Mouse (Mus musculus): ENCODE measurements at regions not wholly inside any gene's neighbourhood (a gene's known extent, or its start where the extent isn't known, plus 50 kb on each side); places are given as distances from the start of the nearest gene placed in this dataset.

DNA sequence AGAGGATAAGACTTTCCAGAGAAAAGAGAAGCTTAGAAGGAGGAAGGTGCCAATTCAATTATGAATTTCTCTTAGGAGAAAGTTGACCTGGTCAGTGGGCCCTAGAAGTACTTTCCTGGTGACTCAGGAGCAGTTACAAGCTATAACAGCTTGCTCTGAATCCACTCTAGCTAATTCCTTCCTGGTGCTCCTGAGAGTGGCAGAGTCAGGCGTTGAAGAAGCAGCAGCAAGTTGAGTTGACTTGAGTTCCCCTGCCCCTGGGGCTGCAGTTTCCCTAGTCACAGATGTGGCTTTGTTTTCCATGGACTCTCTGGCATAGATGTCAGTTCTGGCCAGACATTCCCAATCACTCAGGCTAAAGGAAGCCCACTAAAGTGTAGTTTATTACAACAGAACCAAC lies 85.9 kb downstream of the Osr1 start:
- TF ChIP-seq CTCF (IDR thresholded peaks at IDR 0.05): no peak
- ATAC-seq (no peak), DNase-seq (ENCODE audit: low read depth, low spot score) (no peak)
- in situ Hi-C loops (cut with MboI; ENCODE audit: low pct_unique_long_range_greater_than_20kb): no loop called here
- ChIA-PET POLR2A (interaction anchor here (0.6 kb wide), 1 partner anchor 90 kb away, joined by 13 read pairs; no protein-coding TSS in a partner anchor), CTCF (no interaction called here)
- H3K27me3 ChIP-seq: no peaks in the 10 kb centered on the region

- ChIA-PET POLR2A (interaction anchor here (0.6 kb wide), 1 partner anchor 89 kb away, joined by 13 read pairs; no protein-coding TSS in a partner anchor), CTCF (no interaction called here)
- no peak for DNase-seq (ENCODE audit: low read depth, low spot score)
- no peaks in the 10 kb centered on the region for H3K27me3 ChIP-seq
- no peak for ATAC-seq
- in situ Hi-C loops (cut with MboI; ENCODE audit: low pct_unique_long_range_greater_than_20kb): no loop called here
- TF ChIP-seq CTCF (IDR thresholded peaks at IDR 0.05): no peak
Measured at GRCm38 (mm10) chr12:9656324-9656723, 86.4 kb downstream of the Osr1 start.

GRCm38 (mm10) chr12:9657199-9657766 lies 87.4 kb downstream of the Osr1 start:
- in situ Hi-C loops (cut with MboI; ENCODE audit: low pct_unique_long_range_greater_than_20kb): no loop called here
- no peaks in the 10 kb centered on the region for H3K27me3 ChIP-seq
- ChIA-PET CTCF (no interaction called here), POLR2A (no interaction called here)
- no peak for TF ChIP-seq CTCF (IDR thresholded peaks at IDR 0.05)
- ATAC-seq (no peak), DNase-seq (ENCODE audit: low read depth, low spot score) (no peak)

GRCm38 (mm10) chr12:9657793-9658192 lies 87.9 kb downstream of the Osr1 start:
- in situ Hi-C loops (cut with MboI; ENCODE audit: low pct_unique_long_range_greater_than_20kb): no loop called here
- POLR2A ChIA-PET: no interaction called here
- CTCF ChIA-PET: no interaction called here

GRCm38 (mm10) chr12:9660299-9660698 lies 90.4 kb downstream of the Osr1 start:
- H3K27me3 ChIP-seq: no peaks in the 10 kb centered on the region
- DNase-seq (ENCODE audit: low read depth, low spot score) (no peak), ATAC-seq (no peak)
- ChIA-PET CTCF (interaction anchor here (1.2 kb wide), 1 partner anchor 14 kb away, joined by 3 read pairs; no protein-coding TSS in a partner anchor), POLR2A (no interaction called here)
- in situ Hi-C loops (cut with MboI; ENCODE audit: low pct_unique_long_range_greater_than_20kb): no loop called here
- TF ChIP-seq CTCF (IDR thresholded peaks at IDR 0.05): no peak

More at GRCm38 (mm10) chr12:9657793-9658192, 87.9 kb downstream of the Osr1 start:
- TF ChIP-seq CTCF (IDR thresholded peaks at IDR 0.05): no peak
- DNase-seq (ENCODE audit: low read depth, low spot score) (no peak), ATAC-seq (no peak)
- H3K27me3 ChIP-seq: no peaks in the 10 kb centered on the region

DNA sequence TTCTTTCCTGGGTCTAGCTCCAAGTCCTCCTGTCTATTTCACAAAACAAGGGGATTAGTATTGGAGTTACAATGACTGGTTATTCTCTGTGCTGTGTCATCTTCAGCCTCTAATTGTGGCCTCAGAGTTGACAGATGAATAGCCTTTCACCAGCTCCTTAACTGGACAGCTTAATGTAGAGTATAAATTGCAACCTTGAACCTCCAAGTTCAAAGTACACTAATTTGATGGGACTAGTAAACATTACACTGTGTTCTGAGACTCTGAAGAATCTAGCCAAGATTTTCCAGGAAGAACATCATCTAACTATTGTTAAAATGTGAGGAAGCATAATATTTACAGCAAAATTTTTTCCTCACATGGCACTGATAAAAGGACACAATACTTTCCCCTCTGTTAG lies 118.9 kb downstream of the Osr1 start:
- DNase-seq (ENCODE audit: low read depth, low spot score) (no peak), ATAC-seq (no peak)
- ChIA-PET CTCF (interaction anchor here (0.8 kb wide), 1 partner anchor 77 kb away, joined by 3 read pairs; no protein-coding TSS in a partner anchor), POLR2A (no interaction called here)
- in situ Hi-C loops (cut with MboI; ENCODE audit: low pct_unique_long_range_greater_than_20kb): no loop called here
- no peak for TF ChIP-seq CTCF (IDR thresholded peaks at IDR 0.05)
- no peaks in the 10 kb centered on the region for H3K27me3 ChIP-seq

DNA sequence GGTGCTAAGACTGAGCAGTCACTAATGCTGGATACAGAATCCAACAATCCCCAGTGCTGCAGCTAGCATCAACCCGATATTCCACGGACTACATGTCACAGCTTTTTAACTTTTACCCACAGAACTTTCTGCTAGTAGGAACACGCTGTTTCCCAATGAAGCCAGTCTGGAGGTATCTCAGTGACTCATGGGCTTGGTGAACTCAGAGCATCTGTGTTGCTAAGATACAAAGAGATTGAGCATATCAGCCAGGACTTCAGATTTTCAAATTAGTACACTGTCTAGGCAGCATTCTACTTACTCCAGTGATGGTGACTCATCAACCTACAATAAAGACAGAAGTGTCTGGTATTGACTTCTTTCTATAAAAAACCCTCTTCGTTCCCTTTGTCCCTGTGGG lies 119.6 kb downstream of the Osr1 start:
- in situ Hi-C loops (cut with MboI; ENCODE audit: low pct_unique_long_range_greater_than_20kb): no loop called here
- ChIA-PET CTCF (no interaction called here), POLR2A (no interaction called here)
- ATAC-seq: no peak
- H3K27me3 ChIP-seq: no peaks in the 10 kb centered on the region
- no peak for TF ChIP-seq CTCF (IDR thresholded peaks at IDR 0.05)
- DNase-seq (ENCODE audit: low read depth, low spot score): peak; percentile 39

DNA sequence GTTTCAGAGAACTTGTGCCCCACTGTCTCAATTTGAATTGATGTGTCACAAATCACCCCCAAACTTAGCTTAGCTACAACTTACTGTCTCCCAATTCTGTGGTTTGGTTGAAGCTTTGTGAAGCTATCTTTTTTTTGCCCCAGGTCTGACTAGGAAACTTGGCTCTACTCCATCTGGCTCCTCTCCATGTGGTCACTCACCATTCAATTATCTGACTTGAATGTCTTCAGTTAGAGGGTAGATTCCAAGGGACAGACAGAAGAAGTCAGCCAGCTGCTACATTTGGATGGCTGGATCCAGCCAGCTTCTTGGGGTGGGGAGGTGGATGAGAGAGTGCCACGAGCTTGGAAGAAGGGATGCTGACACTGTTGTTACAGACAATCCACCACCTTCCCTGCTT lies 163.0 kb downstream of the Osr1 start:
- POLR2A ChIA-PET: no interaction called here
- CTCF ChIA-PET: no interaction called here
- in situ Hi-C loops (cut with MboI; ENCODE audit: low pct_unique_long_range_greater_than_20kb): no loop called here
- TF ChIP-seq CTCF (IDR thresholded peaks at IDR 0.05): no peak
- no peaks in the 10 kb centered on the region for H3K27me3 ChIP-seq
- DNase-seq (ENCODE audit: low read depth, low spot score) (peak; percentile 73), ATAC-seq (no peak)

DNA sequence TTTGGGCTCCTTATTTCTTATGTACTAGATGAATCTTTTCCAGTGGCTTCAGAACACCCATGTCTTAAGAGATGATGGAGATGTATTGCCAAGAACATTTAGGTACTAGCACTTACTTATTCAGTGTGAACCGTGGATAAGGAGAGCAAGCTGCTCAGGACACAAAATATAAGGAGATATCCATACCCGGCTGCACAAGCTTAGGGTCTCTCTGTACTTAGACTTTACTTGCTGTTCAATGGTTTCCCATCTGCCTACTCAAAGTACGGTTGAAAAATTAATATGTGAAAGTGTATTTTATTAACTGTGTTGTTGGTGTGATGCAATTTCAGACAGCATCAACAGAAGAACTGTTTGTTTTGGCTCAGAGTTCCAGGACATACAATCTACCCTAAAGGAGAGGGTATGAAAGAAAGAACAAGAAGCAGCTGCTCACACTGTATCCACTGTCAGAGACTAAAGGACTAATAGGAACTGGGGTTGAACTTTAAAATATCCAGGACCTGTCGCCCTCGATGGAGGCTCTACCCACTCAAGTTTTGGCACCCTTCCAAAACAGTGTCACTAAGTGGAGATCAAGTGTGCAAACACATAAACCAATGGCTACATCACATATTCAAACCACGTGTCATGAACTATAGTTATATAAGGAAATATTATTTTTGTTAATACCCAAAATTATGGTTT lies 174.9 kb downstream of the Osr1 start:
- ATAC-seq (no peak), DNase-seq (ENCODE audit: low read depth, low spot score) (no peak)
- CTCF ChIA-PET: interaction anchor here (1.5 kb wide), 1 partner anchor 13 kb away, joined by 4 read pairs; no protein-coding TSS in a partner anchor
- in situ Hi-C loops (cut with MboI; ENCODE audit: low pct_unique_long_range_greater_than_20kb): no loop called here
- no peaks in the 10 kb centered on the region for H3K27me3 ChIP-seq
- TF ChIP-seq CTCF (IDR thresholded peaks at IDR 0.05): no peak
- POLR2A ChIA-PET: no interaction called here

- TF ChIP-seq CTCF (IDR thresholded peaks at IDR 0.05): no peak
- ChIA-PET CTCF (interaction anchor here (1.4 kb wide), 1 partner anchor 8 kb away, joined by 4 read pairs; no protein-coding TSS in a partner anchor), POLR2A (no interaction called here)
- H3K27me3 ChIP-seq: no peaks in the 10 kb centered on the region
- in situ Hi-C loops (cut with MboI; ENCODE audit: low pct_unique_long_range_greater_than_20kb): no loop called here
- ATAC-seq (no peak), DNase-seq (ENCODE audit: low read depth, low spot score) (no peak)
Measured at GRCm38 (mm10) chr12:9751261-9752078, 181.6 kb downstream of the Osr1 start.

DNA sequence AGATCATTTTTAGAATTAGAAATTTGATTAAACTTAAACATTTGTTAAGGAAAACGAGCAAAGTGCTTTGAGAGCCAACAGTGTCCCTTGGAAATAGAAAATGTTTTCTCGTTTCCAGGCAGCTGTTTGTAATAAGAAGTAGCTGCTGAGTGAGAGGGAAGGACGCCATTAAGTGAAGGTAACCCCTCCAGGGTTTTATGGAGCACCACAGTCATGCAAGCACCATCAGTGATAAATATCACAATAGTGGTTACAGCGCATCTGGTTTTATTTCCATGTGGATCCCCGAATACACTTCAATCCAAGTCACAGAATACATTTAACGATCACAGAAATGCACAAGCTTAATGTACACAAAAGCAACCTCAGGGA lies 182.1 kb downstream of the Osr1 start:
- CTCF ChIA-PET: no interaction called here
- no peak for TF ChIP-seq CTCF (IDR thresholded peaks at IDR 0.05)
- DNase-seq (ENCODE audit: low read depth, low spot score): no peak

More for the DNA sequence above, 182.1 kb downstream of the Osr1 start:
- POLR2A ChIA-PET: no interaction called here
- no peak for ATAC-seq
- no peaks in the 10 kb centered on the region for H3K27me3 ChIP-seq
- in situ Hi-C loops (cut with MboI; ENCODE audit: low pct_unique_long_range_greater_than_20kb): no loop called here
